Mouse (Mus musculus) adrenal gland, adult 2 months (tissue): Measurements from ENCODE around the gene Zfp473. TPM values are rescaled to one million over a fixed set of nuclear protein-coding genes. Genes with fewer than 3 reads are reported as not detected.

Experiments used
- polyA plus RNA-seq: library from polyadenylated mRNA; depleted of rRNA; stranded (reverse); fragments of >200 nt; gene quantifications from 2 replicates; pipeline ENCODE4 v1.2.3, GENCODE M21; 2012; rRNA removed
- total RNA-seq, 2 experiments: library from RNA; stranded (reverse); gene quantifications; 2 replicates each; pipeline ENCODE4 v1.2.3; 2021

Gene Zfp473
- total and polyA plus RNA-seq, 3 experiments: 0.07 to 0.43 (median 0.41) TPM

Other genes with a start within 250 kb of the Zfp473 start
- under 1 TPM in 1 of 2 experiments, not detected in 1; 0.24 TPM for gene Mybpc2, start 226.4 kb downstream of the Zfp473 start, total RNA-seq
- not detected in 2 replicates for gene Mybpc2, start 226.4 kb downstream of the Zfp473 start, polyA plus RNA-seq
- gene Spib, start 219.0 kb downstream of the Zfp473 start, total RNA-seq: under 1 TPM; 0.31 to 0.40 TPM
- 0.58 and 0.66 TPM in 2 replicates for gene Spib, start 219.0 kb downstream of the Zfp473 start, polyA plus RNA-seq
- 10 to 100 TPM in 1 of 2 experiments, 1 to 10 TPM in 1; 8.0 to 17.3 TPM for gene Pold1, start 202.2 kb downstream of the Zfp473 start, total RNA-seq
- gene Pold1, start 202.2 kb downstream of the Zfp473 start, polyA plus RNA-seq: 27.3 and 31.0 TPM in 2 replicates
- 100 to 1,000 TPM; 106 to 125 TPM for gene Nr1h2, start 197.1 kb downstream of the Zfp473 start, total RNA-seq
- 305 and 306 TPM in 2 replicates for gene Nr1h2, start 197.1 kb downstream of the Zfp473 start, polyA plus RNA-seq
- gene Napsa, start 178.7 kb downstream of the Zfp473 start, total RNA-seq: 1 to 10 TPM in 1 of 2 experiments, under 1 TPM in 1; 0.55 to 1.3 TPM
- 2.2 TPM in 2 replicates for gene Napsa, start 178.7 kb downstream of the Zfp473 start, polyA plus RNA-seq
- gene Kcnc3, start 160.4 kb downstream of the Zfp473 start, total RNA-seq: 1 to 10 TPM; 4.4 to 4.8 TPM
- 7.2 and 8.8 TPM in 2 replicates for gene Kcnc3, start 160.4 kb downstream of the Zfp473 start, polyA plus RNA-seq
- 1 to 10 TPM; 3.2 to 5.6 TPM for gene Myh14, start 80.2 kb downstream of the Zfp473 start, total RNA-seq
- gene Myh14, start 80.2 kb downstream of the Zfp473 start, polyA plus RNA-seq: 1.2 and 1.7 TPM in 2 replicates
- not detected for gene Izumo2, start 42.3 kb downstream of the Zfp473 start, total RNA-seq
- not detected in 2 replicates for gene Izumo2, start 42.3 kb downstream of the Zfp473 start, polyA plus RNA-seq
- gene Vrk3, start 2.6 kb downstream of the Zfp473 start, total RNA-seq: 10 to 100 TPM; 49.2 to 61.1 TPM
- 44.1 and 48.4 TPM in 2 replicates for gene Vrk3, start 2.6 kb downstream of the Zfp473 start, polyA plus RNA-seq
- 10 to 100 TPM; 33.2 to 54.7 TPM for gene Nup62, start 65.0 kb upstream of the Zfp473 start, total RNA-seq
- 83.6 and 92.2 TPM in 2 replicates for gene Nup62, start 65.0 kb upstream of the Zfp473 start, polyA plus RNA-seq
- gene Il4i1, start 65.3 kb upstream of the Zfp473 start, total RNA-seq: 1 to 10 TPM; 1.6 to 1.8 TPM
- 2.6 and 3.0 TPM in 2 replicates for gene Il4i1, start 65.3 kb upstream of the Zfp473 start, polyA plus RNA-seq
- gene Atf5, start 65.6 kb upstream of the Zfp473 start, total RNA-seq: 100 to 1,000 TPM; 136 to 166 TPM
- 494 and 666 TPM in 2 replicates for gene Atf5, start 65.6 kb upstream of the Zfp473 start, polyA plus RNA-seq
- gene Akt1s1, start 97.9 kb upstream of the Zfp473 start, total RNA-seq: 100 to 1,000 TPM; 117 TPM
- 650 and 890 TPM in 2 replicates for gene Akt1s1, start 97.9 kb upstream of the Zfp473 start, polyA plus RNA-seq
- gene Tbc1d17, start 98.0 kb upstream of the Zfp473 start, total RNA-seq: 10 to 100 TPM; 51.0 to 72.6 TPM
- gene Tbc1d17, start 98.0 kb upstream of the Zfp473 start, polyA plus RNA-seq: 180 and 223 TPM in 2 replicates
- gene Pnkp, start 106.1 kb upstream of the Zfp473 start, total RNA-seq: 10 to 100 TPM; 36.3 to 42.8 TPM
- 79.5 and 90.0 TPM in 2 replicates for gene Pnkp, start 106.1 kb upstream of the Zfp473 start, polyA plus RNA-seq
- 100 to 1,000 TPM; 227 TPM for gene Ptov1, start 118.7 kb upstream of the Zfp473 start, total RNA-seq
- 492 and 493 TPM in 2 replicates for gene Ptov1, start 118.7 kb upstream of the Zfp473 start, polyA plus RNA-seq
- 100 to 1,000 TPM in 1 of 2 experiments, 10 to 100 TPM in 1; 80.8 to 105 TPM for gene Med25, start 141.7 kb upstream of the Zfp473 start, total RNA-seq
- gene Med25, start 141.7 kb upstream of the Zfp473 start, polyA plus RNA-seq: 635 and 723 TPM in 2 replicates
- gene Fuz, start 145.0 kb upstream of the Zfp473 start, total RNA-seq: 10 to 100 TPM; 24.2 to 28.0 TPM
- 203 and 213 TPM in 2 replicates for gene Fuz, start 145.0 kb upstream of the Zfp473 start, polyA plus RNA-seq
- gene Ap2a1, start 178.4 kb upstream of the Zfp473 start, total RNA-seq: 100 to 1,000 TPM in 1 of 2 experiments, 10 to 100 TPM in 1; 86.3 to 105 TPM
- gene Ap2a1, start 178.4 kb upstream of the Zfp473 start, polyA plus RNA-seq: 119 and 121 TPM in 2 replicates
- gene Tsks, start 192.2 kb upstream of the Zfp473 start, total RNA-seq: not detected
- 0.13 and 0.31 TPM in 2 replicates for gene Tsks, start 192.2 kb upstream of the Zfp473 start, polyA plus RNA-seq
- 10 to 100 TPM in 1 of 2 experiments, 1 to 10 TPM in 1; 7.3 to 13.5 TPM for gene Cpt1c, start 223.8 kb upstream of the Zfp473 start, total RNA-seq
- 29.6 and 37.5 TPM in 2 replicates for gene Cpt1c, start 223.8 kb upstream of the Zfp473 start, polyA plus RNA-seq
- gene Prmt1, start 235.5 kb upstream of the Zfp473 start, total RNA-seq: 100 to 1,000 TPM; 166 to 234 TPM
- 101 and 122 TPM in 2 replicates for gene Prmt1, start 235.5 kb upstream of the Zfp473 start, polyA plus RNA-seq
- gene Irf3, start 246.6 kb upstream of the Zfp473 start, total RNA-seq: 100 to 1,000 TPM; 105 to 130 TPM
- 93.3 and 98.1 TPM in 2 replicates for gene Irf3, start 246.6 kb upstream of the Zfp473 start, polyA plus RNA-seq
- 10 to 100 TPM; 20.1 to 20.3 TPM for gene Bcl2l12, start 247.7 kb upstream of the Zfp473 start, total RNA-seq
- gene Bcl2l12, start 247.7 kb upstream of the Zfp473 start, polyA plus RNA-seq: 40.4 and 50.3 TPM in 2 replicates